Mouse (Mus musculus) stomach, postnatal 0 days (tissue): Measurements from ENCODE around the gene Senp3. TPM values are rescaled to one million over a fixed set of nuclear protein-coding genes. Genes with fewer than 3 reads are reported as not detected.

ENCODE experiments used
- ATAC-seq: fragments of 200-750 bp; cut with Nextera tagmentation; 2 replicates; pipeline ENCODE4 v1.8.0; 2017; ENCODE audit not compliant: low FRiP score, low TSS enrichment
- DNase-seq: peaks from one replicate; pipeline ENCODE4 v3.0.0-alpha.2; 2016; ENCODE audit warnings: low spot score
- H3K27ac ChIP-seq: fragments of 300-500 bp; sonication (generic); replicated peaks from 2 replicates; pipeline ENCODE4 v1.5.1; 2014; ENCODE audit warnings: mild to moderate bottlenecking, control low read depth
- H3K27me3 ChIP-seq: fragments of 300-500 bp; sonication (generic); 2 replicates; pipeline ENCODE4 v1.6.1; 2014; ENCODE audit warnings: low read length; ENCODE audit not compliant: control insufficient read depth, insufficient read depth
- H3K36me3 ChIP-seq: fragments of 300-500 bp; sonication (generic); 2 replicates; pipeline ENCODE4 v1.6.1; 2014; ENCODE audit warnings: low read length, mixed read lengths; ENCODE audit not compliant: control insufficient read depth, insufficient read depth
- H3K4me1 ChIP-seq: fragments of 300-500 bp; sonication (generic); replicated peaks from 2 replicates; pipeline ENCODE4 v1.6.1; 2014; ENCODE audit warnings: antibody characterized with exemption; ENCODE audit not compliant: control insufficient read depth, insufficient read depth
- H3K4me2 ChIP-seq: fragments of 300-500 bp; sonication (generic); replicated peaks from 2 replicates; pipeline ENCODE4 v1.6.1; 2014; ENCODE audit warnings: low read depth, mild to moderate bottlenecking, control low read depth, moderate library complexity
- H3K4me3 ChIP-seq: fragments of 300-500 bp; sonication (generic); 2 replicates; pipeline ENCODE4 v1.5.1; 2014; ENCODE audit warnings: low read depth, low read length, control low read depth
- H3K9ac ChIP-seq: fragments of 300-500 bp; sonication (generic); 2 replicates; pipeline ENCODE4 v1.6.1; 2014; ENCODE audit warnings: mild to moderate bottlenecking, low read length, control low read depth, mixed read lengths
- H3K9me3 ChIP-seq: fragments of 300-500 bp; sonication (generic); 2 replicates; pipeline ENCODE4 v1.6.1; 2016; ENCODE audit warnings: low read length; ENCODE audit not compliant: control insufficient read depth
- CTCF ChIP-seq: IDR thresholded peaks from 2 replicates; pipeline ENCODE4 v1.5.1; 2016; ENCODE audit warnings: antibody characterized with exemption, low read depth, mild to moderate bottlenecking, moderate library complexity
- EP300 ChIP-seq: optimal IDR thresholded peaks from 2 replicates; pipeline ENCODE3; 2016; ENCODE audit warnings: antibody characterized with exemption
- WGBS: fragments of 180-500 bp; shearing (Covaris S2); extraction: QIAGEN DNeasy Blood & Tissue Kit; methylation state at CpG from one replicate; pipeline ENCODE4 v1.1.7; 2014; 5-methylcytosine and 5-hydroxymethylcytosine counted together
- polyA plus RNA-seq: library from polyadenylated mRNA; unstranded; fragments of >200 nt; fragmentation: Nextera tagmentation; extraction: Ambion mirVana; gene quantifications from 2 replicates; pipeline ENCODE4 v1.2.1, GENCODE M21; 2015

Senp3 gene
- polyA plus RNA-seq, 1 experiment from 2014 or later, result 30.5 TPM

DNA sequence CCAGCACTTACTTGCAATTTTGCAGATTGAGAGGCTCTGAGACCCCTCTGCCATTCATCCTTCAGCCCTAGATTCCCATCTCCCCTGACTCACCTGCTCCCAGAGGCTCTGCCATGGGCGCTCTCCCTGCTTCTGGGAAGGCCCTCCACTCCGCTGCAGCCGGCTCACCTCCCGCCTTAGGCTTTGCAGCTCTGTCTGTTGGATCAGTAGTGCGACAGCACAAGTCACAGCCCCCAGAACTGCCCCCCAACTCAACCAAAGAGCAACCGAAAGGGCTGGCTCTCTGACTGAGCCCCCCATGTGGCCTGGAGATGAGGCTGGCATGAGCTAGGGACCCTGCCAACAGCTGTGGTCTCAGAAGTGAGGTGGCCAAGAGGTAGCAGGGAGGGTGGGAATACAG, 3.1 kb upstream of the Senp3 start:
- no peak overlapping the region for H3K4me2 ChIP-seq
- TF ChIP-seq CTCF, result no peak
- H3K27ac ChIP-seq, result peak overlapping the region; percentile 92
- H3K36me3 ChIP-seq, result no peaks in the 10 kb centered on the region
- DNase-seq, result no peak
- no peaks in the 10 kb centered on the region for H3K27me3 ChIP-seq
- H3K4me1 ChIP-seq, result peaks cover 12% of the 10 kb centered on the region
- H3K9me3 ChIP-seq, result no peaks in the 10 kb centered on the region
- no peak overlapping the region for H3K4me3 ChIP-seq
- peak overlapping the region; percentile 8; the same call in 1 of the 2 replicates for H3K9ac ChIP-seq
- WGBS, result 88% methylated on average over 6 of the region's 6 CpGs
- ATAC-seq, result no peak

DNA sequence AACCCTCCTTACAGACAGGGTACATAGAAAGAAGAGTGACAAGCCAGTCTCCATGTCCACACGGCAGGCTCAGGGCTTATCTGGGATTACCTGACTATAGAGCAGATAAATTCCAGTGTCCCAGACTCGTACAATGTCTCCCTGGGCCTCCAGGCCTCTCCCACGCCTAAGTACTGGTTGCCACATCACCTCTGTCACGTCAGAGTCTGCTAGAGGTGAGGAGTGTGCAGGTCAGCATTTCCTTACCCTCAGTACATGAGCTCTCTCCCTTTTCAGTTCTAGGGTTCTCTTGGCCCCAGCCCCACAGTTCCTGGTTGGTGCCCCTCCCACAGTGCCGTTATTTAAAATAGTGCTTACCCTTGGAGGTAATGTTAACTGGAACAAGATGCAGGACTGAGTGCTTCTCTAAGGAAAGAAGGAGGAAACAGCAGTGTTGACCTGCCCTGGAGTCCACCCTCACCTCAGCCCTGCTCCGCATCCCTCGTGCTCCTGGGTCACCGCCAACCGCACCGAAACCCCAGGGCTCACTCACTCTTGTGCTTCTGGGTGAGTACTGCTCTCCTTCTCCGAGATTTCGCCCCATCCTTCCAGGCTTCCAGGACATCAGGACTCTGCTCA, 2.4 kb upstream of the Senp3 start:
- DNase-seq (peak; percentile 41), ATAC-seq (no peak)
- Histone ChIP-seq H3K9ac (no peak overlapping the region), H3K27ac (peak overlapping the region; percentile 49), H3K4me3 (no peak overlapping the region), H3K4me2 (no peak overlapping the region), H3K9me3 (no peaks in the 10 kb centered on the region), H3K4me1 (peaks cover 12% of the 10 kb centered on the region), H3K27me3 (no peaks in the 10 kb centered on the region), H3K36me3 (no peaks in the 10 kb centered on the region)
- 68% methylated on average over 12 of the region's 12 CpGs for WGBS
- no peak for TF ChIP-seq EP300
- no peak for TF ChIP-seq CTCF

DNA sequence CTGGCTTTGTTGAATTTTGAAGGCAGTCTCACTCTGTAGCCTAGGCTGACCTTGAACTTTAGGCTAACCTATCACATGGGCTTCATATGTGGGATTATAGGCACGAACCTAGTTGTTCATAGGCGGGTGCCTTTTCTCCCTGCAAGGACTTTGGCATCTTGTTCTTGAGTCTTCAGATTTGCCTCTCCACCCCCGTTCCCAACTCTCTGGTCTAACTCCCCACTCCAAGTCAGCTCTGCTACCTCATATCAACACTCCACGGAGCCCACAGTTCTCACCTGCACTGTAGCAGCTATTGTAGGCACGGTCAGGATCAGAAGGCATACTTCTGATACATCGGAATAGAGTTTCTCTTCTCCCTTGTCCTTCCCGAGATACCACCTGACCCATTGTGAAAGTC, 1.7 kb upstream of the Senp3 start:
- no peak overlapping the region for H3K9ac ChIP-seq
- 73% methylated on average over 7 of the region's 7 CpGs for WGBS

DNA sequence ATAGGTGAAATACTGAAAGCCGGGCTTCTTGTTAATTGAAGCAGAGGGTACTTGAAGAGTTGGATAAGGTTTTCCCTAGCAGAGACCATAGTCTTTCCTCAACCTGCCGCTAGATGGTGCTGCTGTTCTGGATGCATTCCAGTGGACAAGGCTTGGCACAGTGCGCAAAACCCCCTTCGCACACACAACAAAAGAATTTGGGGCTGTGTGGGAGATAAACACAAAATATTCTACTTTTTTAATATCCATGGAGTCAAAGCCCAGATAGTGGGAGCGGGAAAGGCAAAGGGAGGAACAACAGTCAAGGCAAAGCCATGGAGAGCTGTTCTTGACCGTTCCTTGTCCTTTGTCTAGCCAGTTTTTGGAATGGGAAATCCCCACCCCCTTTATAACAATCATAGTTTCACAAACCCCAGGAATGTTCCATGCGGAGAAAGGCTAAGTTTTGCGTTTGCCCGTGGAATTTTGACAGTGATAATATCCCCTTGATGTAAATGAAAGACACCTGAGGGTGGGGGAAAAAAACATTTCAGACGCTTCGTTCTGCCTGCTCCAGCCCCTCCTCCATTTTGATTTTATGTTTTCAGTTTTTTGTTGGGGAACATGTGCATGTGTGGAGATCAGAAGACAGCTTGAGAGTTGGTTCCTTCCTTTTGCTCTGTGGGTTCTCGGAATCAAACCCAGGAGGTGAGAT, 1.1 kb upstream of the Senp3 start:
- peak; percentile 96 for TF ChIP-seq CTCF
- no peak for TF ChIP-seq EP300
- H3K4me2 ChIP-seq, result peak overlapping the region; percentile 67
- no peaks in the 10 kb centered on the region for H3K27me3 ChIP-seq
- peak overlapping the region; percentile 17; the same call in 1 of the 2 replicates for H3K4me3 ChIP-seq
- peak overlapping the region; percentile 90 for H3K27ac ChIP-seq
- H3K36me3 ChIP-seq, result 0 out of 2 replicates have a peak, but pooled peaks cover 2% of the 10 kb centered on the region
- H3K9me3 ChIP-seq, result no peaks in the 10 kb centered on the region
- peaks cover 12% of the 10 kb centered on the region for H3K4me1 ChIP-seq
- 8% methylated on average over 12 of the region's 12 CpGs for WGBS
- DNase-seq, result peak; percentile 89
- peak; percentile 13; the same call in 1 of the 2 replicates for ATAC-seq
- H3K9ac ChIP-seq, result 0 out of 2 replicates have a peak overlapping the region, but pooled peaks have one; percentile 28

More for the DNA sequence above, 1.7 kb upstream of the Senp3 start:
- no peaks in the 10 kb centered on the region for H3K27me3 ChIP-seq
- no peak overlapping the region for H3K4me2 ChIP-seq
- no peaks in the 10 kb centered on the region for H3K9me3 ChIP-seq
- TF ChIP-seq EP300, result no peak
- TF ChIP-seq CTCF, result no peak
- H3K27ac ChIP-seq, result peak overlapping the region; percentile 49; the same call in 1 of the 2 replicates
- DNase-seq, result no peak
- H3K4me3 ChIP-seq, result no peak overlapping the region
- peaks cover 12% of the 10 kb centered on the region for H3K4me1 ChIP-seq
- no peak for ATAC-seq
- H3K36me3 ChIP-seq, result no peaks in the 10 kb centered on the region

DNA sequence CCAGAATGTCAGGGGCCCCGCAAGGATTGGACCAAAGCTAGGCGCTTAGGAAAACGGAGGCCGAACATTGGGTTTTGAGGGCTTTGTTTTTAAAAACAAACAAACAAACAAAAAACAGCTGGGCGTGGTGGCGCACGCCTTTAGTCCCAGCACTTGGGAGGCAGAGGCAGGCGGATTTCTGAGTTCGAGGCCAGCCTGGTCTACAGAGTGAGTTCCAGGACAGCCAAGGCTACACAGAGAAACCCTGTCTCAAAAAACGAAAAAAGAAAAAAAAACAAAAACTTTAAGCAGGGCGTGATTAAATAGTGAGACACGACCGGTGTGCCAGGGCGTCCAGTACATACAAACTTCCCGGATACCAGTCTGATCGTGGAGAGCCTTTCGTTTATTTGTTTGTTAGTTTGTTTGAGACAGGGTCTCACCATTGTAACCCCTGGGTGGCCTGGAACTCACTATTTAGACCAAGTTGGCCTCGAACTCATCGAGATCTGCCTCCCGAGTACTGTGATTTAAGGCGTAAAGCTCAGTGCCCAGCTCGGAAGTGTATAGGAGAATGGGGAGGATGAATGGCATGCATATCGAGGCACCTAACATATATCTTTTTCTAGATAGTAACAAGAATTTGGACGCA, 440 bp upstream of the Senp3 start:
- ATAC-seq (no peak; the same call in 1 of the 2 replicates), DNase-seq (peak; percentile 34)
- Histone ChIP-seq H3K4me3 (peak overlapping the region; percentile 82), H3K27ac (peak overlapping the region; percentile 90), H3K9ac (peak overlapping the region; percentile 61), H3K4me1 (peaks cover 12% of the 10 kb centered on the region), H3K4me2 (peak overlapping the region; percentile 67), H3K36me3 (0 out of 2 replicates have a peak, but pooled peaks cover 2% of the 10 kb centered on the region), H3K27me3 (no peaks in the 10 kb centered on the region), H3K9me3 (no peaks in the 10 kb centered on the region)
- WGBS, result 18% methylated on average over 24 of the region's 24 CpGs
- TF ChIP-seq EP300 (no peak), CTCF (no peak)
